Mouse (Mus musculus) kidney, adult 9 months (tissue): ENCODE data around the gene Gm10447.
A peak's percentile ranks its signal among the peaks of the same experiment; 100 is the strongest.

ENCODE experiments used
- DNase-seq: peaks from one replicate; pipeline ENCODE4 v3.0.0; 2022

Gm10447 gene

GRCm38 (mm10) chr11:53456474-53457371 lies at the start of gene Gm10447, which contains the start of gene Shroom1:
Gm10447 (minus strand) TSS chr11:53457110.
Shroom1 (plus strand) TSS chr11:53457205.
- peak; percentile 73 for DNase-seq

GRCm38 (mm10) chr11:53505026-53505663 lies 48.2 kb upstream of the Gm10447 start:
- DNase-seq: no peak

DNA sequence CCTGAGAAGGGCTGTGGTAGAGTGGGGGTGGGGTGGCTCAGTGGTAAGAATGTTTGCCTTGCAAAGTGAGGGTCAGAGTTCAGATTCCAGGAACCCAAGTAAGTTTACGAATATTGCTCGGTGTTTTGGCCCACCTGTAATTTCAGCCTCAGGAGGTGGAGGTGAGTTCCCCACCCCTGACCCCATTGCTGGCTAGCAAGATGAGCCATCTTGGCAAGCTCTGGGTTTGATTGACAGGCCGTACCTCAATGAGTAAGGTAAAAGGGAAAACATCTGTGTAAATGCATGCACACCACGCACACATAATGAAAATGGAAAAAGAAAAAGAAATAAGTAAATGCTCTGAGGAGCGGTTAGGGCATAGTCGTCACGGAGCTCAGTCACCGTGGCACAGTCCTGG lies 47.5 kb upstream of the Gm10447 start:
- DNase-seq: no peak

DNA sequence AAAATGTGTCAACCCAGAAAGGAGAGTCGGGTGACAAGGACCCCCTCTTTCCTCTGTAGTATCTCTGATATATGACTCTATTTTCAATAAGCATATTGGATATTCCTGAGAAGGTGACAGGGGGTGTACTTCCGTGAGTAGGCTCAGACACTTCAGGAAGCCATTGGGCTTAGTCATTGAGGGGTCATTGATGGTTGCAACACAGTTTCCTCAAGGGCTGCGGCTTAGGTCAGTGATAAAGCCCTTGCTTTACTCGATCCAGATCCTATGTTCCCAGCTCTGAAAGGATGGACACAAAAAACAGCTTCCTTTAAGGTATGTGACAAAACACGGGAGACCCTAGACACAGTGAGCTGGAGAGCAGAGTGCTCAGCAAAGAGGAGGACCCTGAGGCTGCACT lies 46.8 kb upstream of the Gm10447 start:
- no peak for DNase-seq

DNA sequence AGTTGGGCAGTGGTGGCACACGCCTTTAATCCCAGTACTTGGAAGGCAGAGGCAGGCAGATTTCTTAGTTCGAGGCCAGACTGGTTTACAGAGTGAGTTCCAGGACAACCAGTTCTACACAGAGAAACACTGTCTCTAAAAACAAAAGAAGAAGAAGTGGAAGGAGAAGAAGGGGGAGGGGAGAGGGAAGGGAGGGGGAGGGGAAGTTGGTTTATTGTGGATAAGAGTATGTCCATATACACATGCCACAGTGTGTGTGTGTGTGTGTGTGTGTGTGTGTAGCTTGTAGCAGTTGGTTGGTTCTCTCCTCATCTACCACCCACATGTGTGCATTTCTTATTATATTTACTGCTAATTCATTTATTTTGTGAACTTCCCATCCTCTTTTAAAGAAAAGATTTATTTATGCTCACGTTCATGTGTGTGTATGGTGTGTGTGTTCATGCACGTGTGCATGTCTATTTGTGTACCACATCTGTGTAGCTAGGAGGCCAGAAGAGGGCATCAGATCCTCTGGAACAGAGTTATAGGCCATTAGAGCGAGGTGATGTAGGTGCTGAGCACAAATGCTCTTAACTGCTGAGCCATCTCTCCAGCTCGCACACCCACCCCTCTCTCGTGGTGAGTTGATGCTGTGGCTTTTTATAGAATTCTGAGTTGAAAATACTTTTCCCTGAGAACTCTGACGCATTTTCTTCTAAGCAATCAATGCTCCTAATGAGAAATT lies 45.3 kb upstream of the Gm10447 start:
- no peak for DNase-seq

DNA sequence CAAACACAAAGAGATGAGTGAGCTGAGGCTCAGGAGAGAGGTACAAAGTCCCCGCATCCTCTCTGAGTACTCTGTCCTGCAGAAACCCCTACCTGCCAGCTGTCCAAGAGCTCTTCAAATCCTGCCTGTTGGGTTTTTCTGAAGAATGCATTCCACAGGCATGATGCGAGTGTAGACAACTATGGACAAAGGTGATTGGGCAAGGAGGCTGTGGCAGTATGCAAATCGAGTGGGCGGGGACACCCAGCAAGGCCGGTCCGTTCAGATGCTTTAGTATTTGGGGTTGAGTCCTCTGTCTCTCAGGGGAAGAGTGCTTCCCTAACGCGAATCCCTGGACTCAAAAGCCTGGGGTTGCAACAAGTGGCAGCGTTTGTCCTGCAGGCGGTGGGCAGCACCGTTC lies 43.7 kb upstream of the Gm10447 start:
- no peak for DNase-seq

GRCm38 (mm10) chr11:53496946-53497345 lies 40.0 kb upstream of the Gm10447 start:
- no peak for DNase-seq

DNA sequence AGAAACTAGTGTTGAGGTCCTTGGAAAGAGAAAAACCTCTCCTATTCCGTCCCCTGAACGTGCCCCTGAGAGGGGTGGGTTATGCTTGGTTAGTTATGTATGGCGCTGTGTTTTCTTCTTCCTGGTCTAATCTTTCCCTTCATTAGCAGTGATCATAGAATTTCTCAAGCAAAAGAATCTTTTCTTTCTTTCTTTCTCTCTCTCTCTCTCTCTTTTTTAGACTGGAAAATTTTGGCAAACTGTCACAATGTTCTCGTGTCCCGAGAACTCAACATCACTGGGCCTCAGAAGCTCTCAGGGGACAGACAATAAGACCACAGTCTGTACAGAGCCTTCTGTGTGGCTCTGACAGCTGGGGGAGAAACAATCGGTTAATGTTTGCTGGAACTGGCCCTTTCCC lies 38.5 kb upstream of the Gm10447 start:
- DNase-seq: no peak

GRCm38 (mm10) chr11:53493243-53493955 lies 36.5 kb upstream of the Gm10447 start:
- DNase-seq: no peak

GRCm38 (mm10) chr11:53491954-53492401 lies 35.1 kb upstream of the Gm10447 start:
- no peak for DNase-seq

- no peak for DNase-seq
Measured at GRCm38 (mm10) chr11:53489421-53489820, 32.5 kb upstream of the Gm10447 start.

- no peak for DNase-seq
Measured at GRCm38 (mm10) chr11:53489007-53489406, 32.1 kb upstream of the Gm10447 start.

GRCm38 (mm10) chr11:53486822-53487594 lies 30.1 kb upstream of the Gm10447 start:
- peak; percentile 47 for DNase-seq

DNA sequence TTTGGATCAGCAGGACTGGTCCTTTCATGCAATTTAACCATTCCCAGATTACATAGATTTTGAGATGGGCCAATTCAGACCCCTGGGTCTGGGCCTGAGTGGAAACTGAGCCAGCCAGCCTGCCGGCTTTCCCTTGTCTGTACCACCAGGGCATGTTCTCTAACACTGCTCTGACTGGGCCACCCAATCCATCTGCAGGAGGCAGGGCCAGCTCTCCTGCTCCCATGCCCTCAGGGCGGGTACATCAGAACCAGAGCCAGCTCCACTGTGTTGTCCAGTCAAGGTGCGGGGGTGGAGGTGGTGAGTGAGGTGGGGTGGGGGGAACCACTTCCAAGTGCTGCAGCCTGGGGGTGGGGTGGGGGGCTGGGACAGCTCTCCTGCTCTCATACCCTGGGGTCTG lies 29.4 kb upstream of the Gm10447 start:
- DNase-seq: no peak

DNA sequence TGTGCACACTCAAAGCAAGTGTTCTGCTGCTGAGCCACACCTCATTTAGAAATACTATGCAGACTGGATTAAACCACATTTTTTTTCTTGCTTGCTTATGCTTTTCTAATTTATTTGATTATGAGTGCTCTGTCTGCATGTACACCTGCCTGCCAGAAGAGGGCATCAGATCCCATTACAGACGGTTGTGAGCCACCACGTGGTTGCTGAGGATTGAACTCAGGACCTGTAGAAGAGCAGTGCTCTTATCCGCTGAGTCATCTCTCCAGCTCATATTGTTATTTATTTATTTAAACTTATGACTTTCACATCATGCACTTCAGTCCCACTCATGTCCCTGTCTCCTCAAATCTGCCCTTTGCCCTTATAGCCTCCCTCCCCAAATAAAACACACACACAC lies 28.8 kb upstream of the Gm10447 start:
- no peak for DNase-seq

- peak; percentile 43 for DNase-seq
Measured at GRCm38 (mm10) chr11:53483159-53483891, 26.4 kb upstream of the Gm10447 start.

- DNase-seq: no peak
Measured at GRCm38 (mm10) chr11:53481088-53481730, 24.3 kb upstream of the Gm10447 start.

- DNase-seq: peak; percentile 68
Measured at GRCm38 (mm10) chr11:53479783-53480301, 22.9 kb upstream of the Gm10447 start, which contains the start of the genes Gm9945 and Sowaha. Gm9945 (plus strand) TSS chr11:53480166. Sowaha (minus strand) TSS chr11:53480274.

DNA sequence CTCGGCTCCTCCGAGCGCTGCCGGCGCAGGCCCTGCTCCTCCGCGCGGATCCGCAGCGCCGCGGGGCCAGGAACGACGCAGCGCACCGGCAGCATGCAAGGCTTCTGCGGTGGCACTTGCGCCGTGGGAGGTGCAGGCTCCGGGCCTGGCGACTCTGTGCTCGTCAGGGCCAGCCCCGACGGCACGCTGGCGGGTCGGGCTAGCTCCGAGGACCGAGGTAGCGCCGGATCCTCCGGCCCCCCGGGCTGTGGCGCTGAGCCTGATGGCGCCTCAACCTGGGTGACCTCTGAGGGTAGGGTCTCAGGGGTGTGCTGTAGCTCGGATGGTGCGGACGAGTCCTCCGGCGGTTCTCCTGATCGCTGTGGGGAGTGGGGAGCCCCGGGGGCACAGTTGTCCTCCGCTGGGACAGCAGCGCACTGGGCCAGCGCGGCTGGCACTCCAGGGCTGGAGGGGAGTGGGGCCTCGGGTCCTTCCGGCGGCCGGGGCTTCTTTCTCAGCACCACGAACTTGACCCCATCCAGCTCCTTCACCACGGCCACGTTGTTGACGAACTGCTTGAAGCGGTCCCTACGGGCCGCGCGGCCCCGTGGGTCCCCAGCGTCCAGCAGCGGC lies 22.4 kb upstream of the Gm10447 start:
- no peak for DNase-seq
